Mouse (Mus musculus) frontal cortex, postnatal 14 days (tissue): ENCODE measurements around the gene Hao2.

ENCODE experiments used
- DNase-seq, 2 experiments: peaks; one replicate each; pipeline ENCODE4 v3.0.0; 2022; ENCODE audit warnings: low spot score in 2 of 2

Gene Hao2

DNA sequence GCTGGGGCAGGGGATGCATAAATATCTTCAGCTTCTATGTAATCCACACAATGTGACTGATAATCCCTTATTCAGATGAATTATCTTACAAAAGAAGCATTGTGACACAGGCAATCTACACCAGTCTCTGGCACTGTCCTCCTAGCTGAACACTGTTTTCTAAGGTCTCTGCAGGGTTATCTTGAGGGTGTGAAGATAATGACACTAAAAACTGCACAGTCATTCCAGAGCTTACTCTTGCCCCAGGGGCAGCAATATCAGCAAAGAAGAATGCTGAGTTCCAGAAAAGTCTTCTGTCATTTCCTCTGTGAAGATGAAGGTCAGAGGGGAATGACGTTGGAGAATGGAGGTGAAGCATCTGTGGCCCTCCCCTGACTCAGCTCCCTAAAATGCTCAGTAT is 36.1 kb downstream of the Hao2 start:
- no peak for DNase-seq

DNA sequence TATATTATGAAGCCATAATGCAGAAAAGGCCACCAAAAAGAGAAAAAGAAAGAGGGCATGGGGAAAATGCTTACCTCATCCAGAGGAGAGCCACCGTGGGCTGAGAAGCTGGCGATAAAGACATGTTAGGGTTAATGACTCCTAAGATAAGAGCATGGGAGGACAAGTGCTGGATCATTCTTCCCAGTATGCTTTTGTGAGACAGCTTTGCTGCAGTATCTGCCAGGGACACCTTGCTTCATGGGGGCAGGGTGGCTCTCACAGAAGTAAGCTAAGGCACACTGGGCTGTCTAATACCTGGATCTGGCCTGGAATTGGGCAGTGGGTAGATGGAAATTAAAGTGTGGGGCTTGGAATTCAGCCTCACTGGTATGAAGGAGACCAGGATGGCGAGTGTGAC is 37.9 kb downstream of the Hao2 start:
- no peak for DNase-seq

DNA sequence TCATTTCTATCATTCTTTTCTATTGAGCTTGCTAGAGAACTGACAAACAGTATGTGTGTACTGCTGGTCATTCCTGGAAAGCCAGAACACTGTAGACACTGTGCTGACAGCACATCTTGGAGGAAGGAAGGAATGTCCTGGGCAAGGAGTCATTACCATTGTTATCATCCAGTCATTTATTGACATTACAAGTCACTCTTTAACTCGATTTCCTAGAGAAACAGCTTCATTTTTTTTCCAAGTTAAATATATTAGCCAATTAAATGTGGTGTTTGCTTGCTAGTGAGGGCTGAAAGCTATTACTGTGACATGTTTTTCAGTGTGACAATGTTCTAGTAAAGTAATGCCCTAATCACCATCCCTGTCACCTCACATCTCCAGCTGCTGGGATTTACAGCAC is 39.4 kb downstream of the Hao2 start:
- no peak for DNase-seq

DNA sequence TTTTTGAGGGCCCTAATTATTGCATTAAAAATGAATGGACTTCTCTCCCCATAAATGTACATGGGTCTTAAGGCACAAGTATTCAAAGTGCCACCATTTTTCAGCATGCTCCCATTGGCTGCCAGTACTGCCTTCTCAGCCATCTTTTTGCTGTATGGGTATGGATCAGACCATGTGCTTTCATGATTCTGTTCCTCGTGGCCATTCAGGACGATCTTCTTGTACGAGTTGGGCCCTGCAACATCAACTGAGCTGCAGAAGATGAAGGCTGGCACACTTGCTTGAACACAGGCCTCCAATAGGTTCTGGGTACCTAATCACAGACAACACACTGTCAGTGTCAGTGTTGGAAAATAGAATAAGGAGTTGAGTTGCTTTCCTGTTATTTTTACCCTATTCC is 40.0 kb downstream of the Hao2 start:
- no peak for DNase-seq

- DNase-seq: no peak
Measured at GRCm38 (mm10) chr3:98852631-98853030, 40.4 kb downstream of the Hao2 start.

GRCm38 (mm10) chr3:98851853-98852252 is 41.2 kb downstream of the Hao2 start:
- no peak for DNase-seq

DNA sequence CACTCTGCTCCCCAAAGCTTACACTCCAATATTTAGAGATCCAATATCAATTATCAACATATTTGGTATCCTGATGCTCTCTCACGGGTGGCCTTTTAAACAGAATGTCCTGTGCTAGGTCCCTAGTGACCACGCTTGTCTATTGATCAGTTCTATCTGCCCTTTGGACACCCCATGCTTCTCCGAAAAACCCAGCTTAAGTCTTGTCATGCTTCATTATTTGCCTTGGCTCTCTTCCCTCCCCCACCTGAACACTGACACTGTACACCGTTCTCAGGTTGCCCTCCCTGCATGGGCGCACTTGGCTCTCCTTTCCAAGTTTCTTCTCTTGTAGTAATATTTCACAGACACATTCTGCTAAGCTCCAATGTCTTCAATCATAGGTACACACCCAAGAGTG is 42.8 kb downstream of the Hao2 start:
- DNase-seq: no peak

DNA sequence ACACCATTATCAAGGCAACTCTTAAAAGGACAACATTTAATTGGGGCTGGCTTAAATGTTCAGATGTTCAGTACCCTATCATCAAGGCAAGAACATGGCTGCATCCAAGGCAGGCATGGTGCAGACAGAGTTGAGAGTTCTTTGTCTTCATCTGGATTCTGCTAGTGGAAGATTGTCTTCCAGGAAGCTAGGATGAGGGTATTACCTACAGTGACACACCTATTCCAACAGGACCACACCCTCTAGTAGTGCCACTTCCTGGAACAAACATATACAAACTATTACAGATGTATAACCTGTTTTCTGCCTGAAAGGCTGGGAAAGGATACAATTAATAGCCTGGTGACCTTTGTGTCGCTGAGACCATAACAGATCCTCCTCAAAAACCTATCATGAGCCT is 44.1 kb downstream of the Hao2 start:
- DNase-seq: no peak
